Mouse (Mus musculus) midbrain, embryonic 14.5 days (tissue): ENCODE data around the gene Samd3. TPM values are rescaled to one million over a fixed set of nuclear protein-coding genes. Genes with fewer than 3 reads are reported as not detected.

Experiments
- ATAC-seq: fragments of 200-750 bp; cut with Nextera tagmentation; 2 replicates; pipeline ENCODE4 v1.8.0; 2017; ENCODE audit warnings: moderate number of reproducible peaks, moderate library complexity; ENCODE audit not compliant: low FRiP score, low TSS enrichment
- DNase-seq: peaks from one replicate; pipeline ENCODE4 v3.0.0-alpha.2; 2015
- H3K27ac ChIP-seq: fragments of 300-500 bp; sonication (generic); replicated peaks from 2 replicates; pipeline ENCODE4 v1.5.1; 2014; ENCODE audit warnings: mild to moderate bottlenecking, low read depth, low read length, moderate library complexity
- H3K27me3 ChIP-seq: fragments of 300-500 bp; sonication (generic); 2 replicates; pipeline ENCODE4 v1.6.1; 2014; ENCODE audit warnings: low read length, control low read depth, mixed read lengths; ENCODE audit not compliant: control insufficient read depth, insufficient read depth
- H3K36me3 ChIP-seq: fragments of 300-500 bp; sonication (generic); 2 replicates; pipeline ENCODE4 v1.6.1; 2014; ENCODE audit warnings: low read length, control low read depth; ENCODE audit not compliant: control insufficient read depth, insufficient read depth
- H3K4me1 ChIP-seq: fragments of 300-500 bp; sonication (generic); 2 replicates; pipeline ENCODE4 v1.6.1; 2014; ENCODE audit warnings: mild to moderate bottlenecking, antibody characterized with exemption, low read length, control low read depth; ENCODE audit not compliant: control insufficient read depth, insufficient read depth
- H3K4me2 ChIP-seq: fragments of 300-500 bp; sonication (generic); 2 replicates; pipeline ENCODE4 v1.6.1; 2014; ENCODE audit warnings: mild to moderate bottlenecking, low read length, moderate library complexity
- H3K4me3 ChIP-seq: fragments of 300-500 bp; sonication (generic); replicated peaks from 2 replicates; pipeline ENCODE4 v1.5.1; 2014; ENCODE audit warnings: low read depth, low read length
- H3K9ac ChIP-seq: fragments of 300-500 bp; sonication (generic); replicated peaks from 2 replicates; pipeline ENCODE4 v1.6.1; 2014; ENCODE audit warnings: mild to moderate bottlenecking, low read length, moderate library complexity
- H3K9me3 ChIP-seq: fragments of 300-500 bp; sonication (generic); 2 replicates; pipeline ENCODE4 v1.6.1; 2016; ENCODE audit warnings: low read length, control low read depth, mixed read lengths; ENCODE audit not compliant: control insufficient read depth
- WGBS: fragments of 180-500 bp; shearing (Covaris S2); extraction: QIAGEN DNeasy Blood & Tissue Kit; methylation state at CpG from one replicate; pipeline ENCODE4 v1.1.7; 2014; 5-methylcytosine and 5-hydroxymethylcytosine counted together
- polyA plus RNA-seq: library from polyadenylated mRNA; unstranded; fragments of >200 nt; fragmentation: Nextera tagmentation; extraction: Ambion mirVana; gene quantifications from 2 replicates; pipeline ENCODE4 v1.2.1, GENCODE M21; 2014

The Samd3 gene
- 0.59 and 0.74 TPM in 2 replicates for polyA plus RNA-seq

DNA sequence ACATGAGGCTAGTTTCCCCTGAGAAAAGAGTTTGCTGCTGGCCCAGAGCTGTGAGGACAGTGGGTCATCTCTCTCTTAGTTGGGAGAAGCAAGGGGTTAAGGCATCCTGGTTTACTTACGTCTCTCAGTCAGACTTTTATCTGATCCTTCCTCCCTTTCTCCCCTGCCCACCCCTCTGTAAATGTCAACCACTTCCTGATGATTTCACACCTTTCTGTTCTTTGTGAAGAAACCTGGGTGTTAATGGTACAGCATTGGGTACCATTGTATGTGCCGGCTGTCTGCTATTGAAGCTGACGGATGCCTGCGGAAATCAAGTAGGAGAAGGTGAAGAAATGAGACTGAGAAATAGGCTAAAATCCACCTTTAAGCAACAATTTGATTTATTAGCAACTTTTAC is at the start of gene Samd3:
TSS of gene Samd3 (plus strand) at position 220 of the 400 bp plus-strand sequence.
- 84% methylated on average over 4 of the region's 4 CpGs for WGBS
- DNase-seq, result no peak
- Histone ChIP-seq H3K4me2 (no peak within 1 kb of the TSS), H3K36me3 (no peaks in the 10 kb centered on the region), H3K27ac (no peak within 1 kb of the TSS), H3K9me3 (no peaks in the 10 kb centered on the region), H3K4me3 (no peak within 1 kb of the TSS), H3K27me3 (no peaks in the 10 kb centered on the region), H3K4me1 (no peaks in the 10 kb centered on the region), H3K9ac (no peak within 1 kb of the TSS)
- no peak for ATAC-seq

DNA sequence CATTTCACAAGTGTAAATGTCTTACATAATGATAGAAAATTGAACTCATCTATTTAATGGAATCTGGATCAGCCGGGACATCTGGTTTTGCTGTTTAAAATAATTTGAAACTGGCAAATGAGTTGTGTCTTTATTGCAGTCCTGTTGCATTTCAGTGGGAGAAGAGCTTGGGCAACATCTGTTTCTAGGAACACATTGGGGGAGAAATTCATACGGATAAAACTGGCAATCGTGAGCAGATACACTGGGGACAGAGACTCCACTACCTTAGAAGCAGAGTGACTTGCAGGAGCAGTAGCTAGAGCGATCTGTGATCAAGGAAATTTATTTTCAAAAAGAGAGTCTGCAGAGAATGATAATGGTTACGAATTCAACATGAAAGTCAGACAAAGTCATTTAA is 44.2 kb upstream of the Samd3 start:
- H3K4me2 ChIP-seq, result no peak overlapping the region
- no peaks in the 10 kb centered on the region for H3K27me3 ChIP-seq
- H3K27ac ChIP-seq, result no peak overlapping the region
- H3K4me1 ChIP-seq, result no peaks in the 10 kb centered on the region
- H3K4me3 ChIP-seq, result no peak overlapping the region
- no peak for DNase-seq
- no peak overlapping the region for H3K9ac ChIP-seq
- WGBS, result 90% methylated on average over 5 of the region's 5 CpGs
- no peaks in the 10 kb centered on the region for H3K9me3 ChIP-seq
- no peak for ATAC-seq
- H3K36me3 ChIP-seq, result no peaks in the 10 kb centered on the region

DNA sequence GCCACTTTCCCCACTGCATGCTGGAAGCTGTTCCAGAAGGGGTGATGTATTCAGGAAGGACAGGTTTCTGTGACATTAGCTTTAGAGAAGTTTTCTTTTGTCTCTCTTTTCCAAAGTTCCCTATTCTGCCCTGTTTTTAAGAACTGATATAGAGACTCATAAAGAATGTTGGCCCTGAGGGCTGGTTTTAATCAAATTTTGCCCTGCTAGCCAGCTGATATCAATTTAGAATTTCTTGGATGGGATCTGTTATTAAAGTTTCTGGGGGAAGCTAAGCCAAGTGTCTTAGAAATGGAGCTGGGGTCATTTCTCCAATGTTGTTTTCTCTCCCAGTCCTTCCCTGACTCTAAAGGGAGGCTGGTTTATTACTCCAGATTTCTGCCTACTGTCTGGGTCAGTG is 38.7 kb upstream of the Samd3 start:
- no peaks in the 10 kb centered on the region for H3K36me3 ChIP-seq
- no peaks in the 10 kb centered on the region for H3K27me3 ChIP-seq
- no peak for DNase-seq

DNA sequence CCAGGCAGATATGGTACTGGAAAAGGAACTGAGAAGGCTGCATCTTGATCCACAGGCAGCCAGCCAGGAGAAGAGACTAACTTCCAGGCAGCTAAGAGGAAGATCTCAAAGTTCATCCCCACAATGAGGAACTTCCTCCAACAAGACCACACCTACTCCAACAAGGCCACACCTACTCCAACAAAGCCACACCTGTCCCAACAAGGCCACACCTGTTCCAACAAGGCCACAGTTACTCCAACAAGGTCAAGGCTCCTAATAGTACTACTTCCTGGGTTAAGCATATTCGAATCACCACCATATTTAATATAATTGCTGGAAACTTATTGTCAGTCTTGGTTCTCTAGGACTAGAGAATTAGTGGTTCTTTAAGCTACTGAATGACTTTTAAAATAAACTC is 34.6 kb upstream of the Samd3 start:
- Histone ChIP-seq H3K9ac (no peak overlapping the region), H3K27ac (no peak overlapping the region), H3K4me3 (no peak overlapping the region), H3K4me1 (no peaks in the 10 kb centered on the region), H3K36me3 (no peaks in the 10 kb centered on the region), H3K9me3 (no peaks in the 10 kb centered on the region), H3K27me3 (no peaks in the 10 kb centered on the region), H3K4me2 (no peak overlapping the region)
- 86% methylated on average over 1 of the region's 1 CpGs for WGBS
- DNase-seq (no peak), ATAC-seq (no peak)

More for the DNA sequence above, 38.7 kb upstream of the Samd3 start:
- H3K4me2 ChIP-seq, result no peak overlapping the region
- H3K27ac ChIP-seq, result no peak overlapping the region
- H3K4me1 ChIP-seq, result no peaks in the 10 kb centered on the region
- no peaks in the 10 kb centered on the region for H3K9me3 ChIP-seq
- H3K4me3 ChIP-seq, result no peak overlapping the region
- no peak for ATAC-seq
- H3K9ac ChIP-seq, result no peak overlapping the region

DNA sequence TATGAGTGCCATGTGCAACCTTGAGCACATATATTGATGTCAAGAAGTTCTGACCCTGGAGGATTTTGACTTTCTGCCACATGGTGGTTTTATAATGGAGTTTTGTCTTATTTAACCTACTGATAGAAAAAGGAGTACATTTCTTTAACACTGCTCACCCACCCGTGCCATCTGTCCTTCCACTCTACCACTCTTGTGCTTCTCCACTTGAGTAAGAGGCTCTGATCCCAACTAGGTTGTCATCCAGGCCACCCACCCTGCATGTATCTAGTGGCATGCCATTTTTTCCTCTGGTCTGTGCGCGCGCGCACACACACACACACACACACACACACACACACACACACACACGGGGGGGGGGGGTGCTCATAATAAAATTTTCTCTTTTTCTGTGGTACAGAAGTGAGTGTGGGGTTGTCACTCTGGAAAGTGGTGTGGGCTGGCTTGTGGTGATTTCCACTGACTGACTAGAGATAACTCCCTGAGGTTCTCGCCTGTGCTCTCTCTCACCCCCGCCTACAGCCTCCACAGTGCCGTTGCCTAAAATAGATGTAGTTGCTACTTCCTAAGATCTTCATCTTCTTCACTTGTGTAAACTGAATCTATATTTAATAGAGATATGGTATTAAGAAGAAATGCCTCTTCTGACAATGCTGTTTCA is 26.7 kb upstream of the Samd3 start:
- no peak overlapping the region for H3K4me2 ChIP-seq
- ATAC-seq (no peak), DNase-seq (no peak)
- WGBS, result 90% methylated on average over 9 of the region's 9 CpGs
- no peaks in the 10 kb centered on the region for H3K9me3 ChIP-seq
- no peak overlapping the region for H3K9ac ChIP-seq
- H3K4me3 ChIP-seq, result no peak overlapping the region
- H3K4me1 ChIP-seq, result no peaks in the 10 kb centered on the region
- no peak overlapping the region for H3K27ac ChIP-seq
- no peaks in the 10 kb centered on the region for H3K36me3 ChIP-seq
- H3K27me3 ChIP-seq, result no peaks in the 10 kb centered on the region

DNA sequence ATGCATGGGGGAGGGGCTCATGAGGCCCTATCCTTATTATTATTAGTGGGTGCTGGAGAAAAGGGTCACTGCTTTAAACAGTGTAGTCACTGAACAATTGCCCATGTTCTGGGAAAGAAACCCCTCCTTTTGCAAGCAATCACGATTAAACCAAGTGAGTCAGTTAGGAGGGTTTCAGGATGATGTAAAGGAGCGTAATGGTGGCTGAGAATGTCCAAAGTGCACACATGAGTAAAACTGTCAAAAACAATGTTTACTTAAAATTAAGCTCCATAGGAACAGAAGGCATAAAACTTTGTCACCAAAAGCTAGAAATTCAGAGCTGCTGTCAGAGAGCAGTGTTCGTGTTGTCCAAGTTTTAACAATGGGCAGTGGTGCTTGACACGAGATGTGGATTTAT is 8.8 kb upstream of the Samd3 start:
- no peaks in the 10 kb centered on the region for H3K27me3 ChIP-seq
- no peaks in the 10 kb centered on the region for H3K36me3 ChIP-seq
- ATAC-seq, result no peak
- H3K9ac ChIP-seq, result no peak overlapping the region
- H3K4me2 ChIP-seq, result no peak overlapping the region
- no peak overlapping the region for H3K4me3 ChIP-seq
- DNase-seq, result no peak
- H3K27ac ChIP-seq, result no peak overlapping the region
- H3K9me3 ChIP-seq, result no peaks in the 10 kb centered on the region
- no peaks in the 10 kb centered on the region for H3K4me1 ChIP-seq
- WGBS, result 84% methylated on average over 4 of the region's 4 CpGs

DNA sequence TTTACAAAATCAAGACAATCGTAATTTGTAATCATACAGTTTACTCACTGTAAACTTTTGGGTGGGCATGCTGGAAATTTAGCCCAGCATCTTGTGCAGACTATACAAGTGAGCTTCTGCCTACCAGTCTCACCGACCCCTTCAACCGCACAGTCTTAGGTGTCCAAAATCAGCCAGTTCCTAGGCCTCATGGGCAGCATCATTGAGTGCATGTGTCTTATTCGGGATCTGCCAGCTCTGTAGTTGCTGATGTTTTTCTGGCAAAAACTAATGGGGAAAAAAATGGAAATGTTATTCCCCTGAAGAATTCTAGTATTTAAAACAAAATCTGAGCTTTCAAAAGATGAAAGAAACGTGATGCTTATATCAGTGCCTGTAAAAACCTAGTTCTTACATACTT is 3.3 kb upstream of the Samd3 start:
- Histone ChIP-seq H3K9me3 (no peaks in the 10 kb centered on the region), H3K36me3 (no peaks in the 10 kb centered on the region), H3K27me3 (no peaks in the 10 kb centered on the region), H3K9ac (no peak overlapping the region), H3K4me3 (no peak overlapping the region), H3K27ac (no peak overlapping the region), H3K4me2 (no peak overlapping the region), H3K4me1 (no peaks in the 10 kb centered on the region)
- WGBS, result 92% methylated on average over 5 of the region's 5 CpGs
- no peak for ATAC-seq
- DNase-seq, result no peak

DNA sequence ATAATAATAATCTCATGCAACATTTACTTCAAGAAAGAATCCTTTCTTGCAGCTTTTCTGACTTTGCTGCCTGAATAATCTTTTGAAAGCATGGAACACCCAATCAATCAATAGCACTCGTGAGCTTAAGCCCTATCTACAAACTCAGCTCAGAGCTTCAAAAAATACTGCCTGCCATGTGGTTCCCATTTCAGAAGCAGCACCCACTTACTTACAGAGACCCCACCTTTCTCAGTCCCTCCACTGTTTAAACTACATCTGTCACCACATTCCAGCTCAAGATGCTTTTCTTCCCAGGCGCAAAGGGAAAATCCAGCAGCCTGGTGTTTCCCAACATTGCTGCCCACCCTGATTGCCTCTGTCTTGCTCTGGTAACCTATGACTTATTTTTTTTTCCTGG is 2.8 kb upstream of the Samd3 start:
- Histone ChIP-seq H3K4me2 (no peak overlapping the region), H3K9me3 (no peaks in the 10 kb centered on the region), H3K27me3 (no peaks in the 10 kb centered on the region), H3K36me3 (no peaks in the 10 kb centered on the region), H3K4me1 (no peaks in the 10 kb centered on the region), H3K9ac (no peak overlapping the region), H3K4me3 (no peak overlapping the region), H3K27ac (no peak overlapping the region)
- DNase-seq (no peak), ATAC-seq (no peak)
- WGBS, result 74% methylated on average over 2 of the region's 2 CpGs

DNA sequence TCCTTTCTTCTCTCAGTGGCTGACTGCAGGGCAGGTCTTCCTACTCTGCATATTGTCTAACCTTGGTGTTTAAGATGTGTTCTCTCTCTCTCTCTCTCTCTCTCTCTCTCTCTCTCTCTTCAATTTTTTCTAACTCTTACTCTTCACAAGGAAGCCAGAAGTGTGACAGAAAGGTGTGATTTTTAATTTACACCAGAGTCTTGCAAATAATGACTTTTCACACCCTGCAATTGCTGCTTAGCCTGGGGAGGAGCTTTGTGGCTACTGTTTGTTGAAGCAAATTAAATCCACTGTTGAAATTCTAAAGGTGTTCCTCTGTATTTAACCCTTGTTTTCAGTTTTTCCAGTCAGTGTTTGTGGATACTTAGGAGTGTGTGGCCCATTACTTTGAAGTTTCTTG is 1.3 kb upstream of the Samd3 start:
- H3K4me2 ChIP-seq, result no peak overlapping the region
- H3K36me3 ChIP-seq, result no peaks in the 10 kb centered on the region
- DNase-seq (no peak), ATAC-seq (no peak)
- no peak overlapping the region for H3K27ac ChIP-seq
- no peaks in the 10 kb centered on the region for H3K9me3 ChIP-seq
- no peak overlapping the region for H3K4me3 ChIP-seq
- H3K9ac ChIP-seq, result no peak overlapping the region
- H3K4me1 ChIP-seq, result no peaks in the 10 kb centered on the region
- H3K27me3 ChIP-seq, result no peaks in the 10 kb centered on the region
